Mouse (Mus musculus): ENCODE data around the gene Zbtb12.

DNA sequence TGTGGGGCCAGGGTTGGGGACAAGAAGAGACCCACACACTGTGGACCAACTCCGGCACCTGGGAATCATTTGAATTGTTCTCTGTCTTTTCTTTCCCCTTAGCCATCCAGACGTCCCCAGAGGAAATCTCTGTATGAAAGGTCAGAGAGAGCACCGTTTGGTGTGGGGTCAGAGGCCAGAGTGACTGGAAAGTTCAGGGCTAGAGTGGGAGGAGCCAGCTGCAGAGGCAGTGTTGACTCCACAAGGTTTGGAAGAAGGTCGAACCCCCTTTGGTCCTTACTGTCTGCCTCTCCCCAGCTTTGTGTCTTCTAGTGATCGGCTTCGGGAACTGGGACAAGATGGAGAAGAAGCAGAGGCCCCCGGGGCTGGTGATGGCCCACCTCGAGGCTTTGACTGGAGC lies 25.8 kb upstream of the Zbtb12 start:
- no peak for TF ChIP-seq CTCF (IDR thresholded peaks at IDR 0.05; ENCODE audit: low read depth, low read length)
- TF ChIP-seq POLR2A (IDR thresholded peaks at IDR 0.05; ENCODE audit: borderline replicate concordance, low read depth, low read length): no peak

All from bone marrow macrophage, adult 2 months (primary cell).